Mouse (Mus musculus): ENCODE measurements at regions not wholly inside any gene's neighbourhood (a gene's known extent, or its start where the extent isn't known, plus 50 kb on each side); places are given as distances from the start of the nearest gene placed in this dataset.

- Histone ChIP-seq H3K4me3 (no peak overlapping the region), H3K27ac (no peak overlapping the region), H3K27me3 (ENCODE audit: insufficient read depth, poor library complexity, severe bottlenecking) (no peaks in the 10 kb centered on the region), H3K4me1 (replicated peaks) (0 out of 2 replicates have a peak, but pooled peaks cover 8% of the 10 kb centered on the region), H3K9me3 (no peaks in the 10 kb centered on the region), H3K36me3 (no peaks in the 10 kb centered on the region)
- 54% methylated on average over 1 of the region's 1 CpGs for WGBS
- no peak for DNase-seq (ENCODE audit: low spot score)
Observed at GRCm38 (mm10) chr8:78162046-78162445, 51.1 kb upstream of the Ttc29 start.

GRCm38 (mm10) chr8:78162763-78163508, 50.2 kb upstream of the Ttc29 start:
- Histone ChIP-seq H3K4me1 (replicated peaks) (0 out of 2 replicates have a peak, but pooled peaks cover 8% of the 10 kb centered on the region), H3K27me3 (ENCODE audit: insufficient read depth, poor library complexity, severe bottlenecking) (no peaks in the 10 kb centered on the region), H3K27ac (no peak overlapping the region), H3K9me3 (no peaks in the 10 kb centered on the region), H3K4me3 (no peak overlapping the region), H3K36me3 (no peaks in the 10 kb centered on the region)
- 93% methylated on average over 5 of the region's 5 CpGs for WGBS
- DNase-seq (ENCODE audit: low spot score) = no peak

Data from hindbrain, embryonic 10.5 days (tissue).